Mouse (Mus musculus) liver, postnatal 0 days (tissue): ENCODE data around the gene Rpl21. TPM values are rescaled to one million over a fixed set of nuclear protein-coding genes. Genes with fewer than 3 reads are reported as not detected.
"Not testable (repeated sequence)": the region's sequence is repeated elsewhere in the genome, so short reads cannot be mapped to it uniquely, and the experiment has no call there.

ENCODE experiments used
- ATAC-seq: fragments of 200-750 bp; cut with Nextera tagmentation; 2 replicates; pipeline ENCODE4 v1.8.0; 2017; ENCODE audit warnings: mild to moderate bottlenecking, moderate library complexity
- DNase-seq: peaks from one replicate; pipeline ENCODE4 v3.0.0-alpha.2; 2016
- H3K27ac ChIP-seq: fragments of 300-500 bp; sonication (generic); 2 replicates; pipeline ENCODE4 v1.5.1; 2014; ENCODE audit warnings: antibody characterized with exemption, moderate library complexity, mild to moderate bottlenecking, low read depth
- H3K27me3 ChIP-seq: fragments of 300-500 bp; sonication (generic); 2 replicates; pipeline ENCODE4 v1.6.1; 2014; ENCODE audit warnings: low read length, control low read depth, mixed read lengths; ENCODE audit not compliant: insufficient read depth
- H3K36me3 ChIP-seq: fragments of 300-500 bp; sonication (generic); replicated peaks from 2 replicates; pipeline ENCODE4 v1.6.1; 2014; ENCODE audit warnings: mild to moderate bottlenecking, control low read depth, low read length, moderate library complexity, mixed read lengths; ENCODE audit not compliant: insufficient read depth
- H3K4me1 ChIP-seq: fragments of 300-500 bp; sonication (generic); 2 replicates; pipeline ENCODE4 v1.6.1; 2014; ENCODE audit warnings: antibody characterized with exemption, mild to moderate bottlenecking, control low read depth; ENCODE audit not compliant: insufficient read depth
- H3K4me2 ChIP-seq: fragments of 300-500 bp; sonication (generic); 2 replicates; pipeline ENCODE4 v1.6.1; 2014; ENCODE audit warnings: low read depth, mild to moderate bottlenecking, low read length, moderate library complexity, mixed read lengths
- H3K4me3 ChIP-seq: fragments of 300-500 bp; sonication (generic); 2 replicates; pipeline ENCODE4 v1.5.1; 2014; ENCODE audit warnings: low read depth, low read length
- H3K9ac ChIP-seq: fragments of 300-500 bp; sonication (generic); replicated peaks from 2 replicates; pipeline ENCODE4 v1.6.1; 2014; ENCODE audit warnings: mild to moderate bottlenecking, moderate library complexity
- H3K9me3 ChIP-seq: fragments of 300-500 bp; sonication (generic); 2 replicates; pipeline ENCODE4 v1.6.1; 2016; ENCODE audit warnings: mild to moderate bottlenecking, control low read depth, low read length, mixed read lengths
- CTCF ChIP-seq: sonication (generic); IDR thresholded peaks from 2 replicates; pipeline ENCODE4 v1.5.1; 2016; ENCODE audit warnings: antibody characterized with exemption, low read depth
- EP300 ChIP-seq: IDR thresholded peaks from 2 replicates; pipeline ENCODE4 v1.6.1; 2016; ENCODE audit warnings: antibody characterized with exemption, low read depth, mild to moderate bottlenecking
- WGBS: fragments of 180-500 bp; shearing (Covaris S2); extraction: QIAGEN DNeasy Blood & Tissue Kit; methylation state at CpG from one replicate; pipeline ENCODE4 v1.1.7; 2014; ENCODE audit not compliant: insufficient replicate concordance; 5-methylcytosine and 5-hydroxymethylcytosine counted together
- polyA plus RNA-seq: library from polyadenylated mRNA; unstranded; fragments of >200 nt; fragmentation: Nextera tagmentation; extraction: Ambion mirVana; gene quantifications from 2 replicates; pipeline ENCODE4 v1.2.1, GENCODE M21; 2015

Rpl21 gene
- polyA plus RNA-seq, 1 experiment from 2014 or later, result 281 TPM

- no peak overlapping the region for H3K9ac ChIP-seq
- H3K4me1 ChIP-seq, result peaks cover 23% of the 10 kb centered on the region
- H3K36me3 ChIP-seq, result no peaks in the 10 kb centered on the region
- WGBS, result 6% methylated on average over 19 of the region's 19 CpGs
- H3K4me2 ChIP-seq, result peak overlapping the region; percentile 63
- peak overlapping the region; percentile 19 for H3K27ac ChIP-seq
- ATAC-seq, result peak; percentile 81
- H3K9me3 ChIP-seq, result no peaks in the 10 kb centered on the region
- DNase-seq, result peak; percentile 44
- H3K4me3 ChIP-seq, result no peak overlapping the region
- no peaks in the 10 kb centered on the region for H3K27me3 ChIP-seq
- TF ChIP-seq EP300, result peak; percentile 33; the same call in 1 of the 2 replicates
- no peak for TF ChIP-seq CTCF
Measured at GRCm38 (mm10) chr5:146867246-146867945, 34.7 kb downstream of the Rpl21 start.

- 0 out of 2 replicates have a peak, but pooled peaks have one; percentile 9 for ATAC-seq
- TF ChIP-seq CTCF, result no peak
- no peak for TF ChIP-seq EP300
- Histone ChIP-seq H3K27ac (peak overlapping the region; percentile 19; the same call in 1 of the 2 replicates), H3K27me3 (no peaks in the 10 kb centered on the region), H3K36me3 (no peaks in the 10 kb centered on the region), H3K4me2 (peak overlapping the region; percentile 63), H3K9me3 (no peaks in the 10 kb centered on the region), H3K9ac (no peak overlapping the region), H3K4me1 (peaks cover 23% of the 10 kb centered on the region), H3K4me3 (no peak overlapping the region)
- 24% methylated on average over 4 of the region's 4 CpGs for WGBS
- no peak for DNase-seq
Measured at GRCm38 (mm10) chr5:146867946-146868314, 35.2 kb downstream of the Rpl21 start.

GRCm38 (mm10) chr5:146872981-146873631, 40.4 kb downstream of the Rpl21 start:
- DNase-seq (no peak), ATAC-seq (no peak)
- H3K4me3 ChIP-seq, result no peak overlapping the region
- no peak overlapping the region for H3K27ac ChIP-seq
- no peak overlapping the region for H3K4me2 ChIP-seq
- no peaks in the 10 kb centered on the region for H3K9me3 ChIP-seq
- TF ChIP-seq EP300 (no peak), CTCF (no peak)
- H3K4me1 ChIP-seq, result no peaks in the 10 kb centered on the region
- H3K27me3 ChIP-seq, result no peaks in the 10 kb centered on the region
- 71% methylated on average over 5 of the region's 5 CpGs for WGBS
- H3K9ac ChIP-seq, result no peak overlapping the region
- no peaks in the 10 kb centered on the region for H3K36me3 ChIP-seq

- Histone ChIP-seq H3K4me3 (no peak overlapping the region), H3K27me3 (no peaks in the 10 kb centered on the region), H3K9ac (no peak overlapping the region), H3K36me3 (no peaks in the 10 kb centered on the region), H3K4me1 (no peaks in the 10 kb centered on the region), H3K27ac (no peak overlapping the region), H3K4me2 (no peak overlapping the region), H3K9me3 (no peaks in the 10 kb centered on the region)
- no peak for DNase-seq
- no peak for ATAC-seq
- TF ChIP-seq CTCF (no peak), EP300 (no peak)
- 72% methylated on average over 2 of the region's 2 CpGs for WGBS
Measured at GRCm38 (mm10) chr5:146876024-146876423, 43.3 kb downstream of the Rpl21 start.

- H3K4me1 ChIP-seq, H3K9ac ChIP-seq, H3K27me3 ChIP-seq, H3K9me3 ChIP-seq, DNase-seq, H3K27ac ChIP-seq, H3K36me3 ChIP-seq, H3K4me2 ChIP-seq, H3K4me3 ChIP-seq, ATAC-seq: not testable (repeated sequence)
- 66% methylated on average over 5 of the region's 6 CpGs for WGBS
Measured at GRCm38 (mm10) chr5:146877882-146878281, 45.2 kb downstream of the Rpl21 start.

- H3K4me3 ChIP-seq, result no peak overlapping the region
- 53% methylated on average over 6 of the region's 6 CpGs for WGBS
- no peaks in the 10 kb centered on the region for H3K4me1 ChIP-seq
- ATAC-seq (no peak), DNase-seq (no peak)
- no peaks in the 10 kb centered on the region for H3K36me3 ChIP-seq
- no peak for TF ChIP-seq CTCF
- TF ChIP-seq EP300, result no peak
- H3K9ac ChIP-seq, result no peak overlapping the region
- H3K9me3 ChIP-seq, result no peaks in the 10 kb centered on the region
- H3K27ac ChIP-seq, result no peak overlapping the region
- no peaks in the 10 kb centered on the region for H3K27me3 ChIP-seq
- no peak overlapping the region for H3K4me2 ChIP-seq
Measured at GRCm38 (mm10) chr5:146882261-146882660, 49.6 kb downstream of the Rpl21 start.
